Mouse (Mus musculus): ENCODE data around the gene Sec31b.

Gene Sec31b

DNA sequence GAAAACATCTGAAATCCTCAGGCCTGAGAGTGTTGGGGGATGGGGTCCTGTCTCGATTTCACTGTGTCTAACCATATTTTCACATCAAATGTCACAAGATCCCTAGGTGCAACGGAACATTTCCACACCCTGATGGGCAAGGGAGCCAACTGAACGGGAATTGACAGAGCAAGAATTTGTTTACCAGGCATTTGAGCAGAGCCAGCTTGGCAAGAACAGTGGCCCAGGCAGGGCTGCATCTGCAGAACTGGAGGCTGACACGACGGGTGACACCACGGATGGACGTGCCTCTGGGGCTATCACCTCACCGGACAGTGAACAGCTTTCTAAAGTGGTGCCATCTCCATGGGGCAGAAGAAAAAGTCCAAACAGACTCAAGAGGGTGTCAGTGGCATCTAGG lies 8.2 kb downstream of the Sec31b start:
- intact Hi-C loops (cut with DNase I) = no loop called here

DNA sequence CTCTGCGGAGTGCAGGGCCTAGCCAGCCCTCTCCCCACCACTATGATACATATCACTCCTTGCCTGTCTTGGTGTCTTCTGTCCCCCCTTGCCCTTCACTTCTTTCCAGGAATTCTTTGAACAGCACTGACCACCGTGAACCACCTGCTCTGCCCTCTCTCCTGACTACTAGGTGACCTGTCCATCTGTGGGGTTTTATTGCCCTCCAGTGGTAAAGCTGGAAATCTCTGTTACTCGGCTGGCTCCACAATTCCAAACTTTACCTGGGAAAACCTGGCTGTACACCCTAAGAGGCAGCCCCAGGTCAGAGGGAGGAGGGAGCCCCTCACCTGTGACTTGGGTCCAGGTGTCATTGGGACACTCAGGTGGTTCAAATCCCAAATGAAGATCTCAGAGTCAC lies 10.3 kb downstream of the Sec31b start:
- intact Hi-C loops (cut with DNase I) = no loop called here

DNA sequence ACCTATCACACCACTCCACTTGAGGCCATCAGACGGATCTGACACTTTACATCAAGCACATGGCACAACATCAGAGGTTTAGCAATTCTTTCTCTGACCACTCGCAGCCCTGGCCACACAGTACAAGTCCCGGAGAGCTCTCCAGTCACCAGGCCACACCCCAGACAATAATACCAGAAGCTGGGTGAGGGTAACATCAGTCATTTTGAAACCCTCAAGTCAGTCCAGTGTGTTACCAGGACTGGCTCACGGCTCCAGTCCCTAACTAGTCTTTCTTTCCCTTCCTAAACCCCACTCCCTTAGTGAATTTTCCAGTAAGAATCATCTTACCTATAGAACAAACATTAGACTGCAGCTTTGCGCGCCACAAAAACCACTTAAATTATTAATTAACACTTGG lies 15.6 kb downstream of the Sec31b start:
- intact Hi-C loops (cut with DNase I) = loop anchor here (5.0 kb wide), 1 partner anchor 53 kb away; no protein-coding TSS in a partner anchor

DNA sequence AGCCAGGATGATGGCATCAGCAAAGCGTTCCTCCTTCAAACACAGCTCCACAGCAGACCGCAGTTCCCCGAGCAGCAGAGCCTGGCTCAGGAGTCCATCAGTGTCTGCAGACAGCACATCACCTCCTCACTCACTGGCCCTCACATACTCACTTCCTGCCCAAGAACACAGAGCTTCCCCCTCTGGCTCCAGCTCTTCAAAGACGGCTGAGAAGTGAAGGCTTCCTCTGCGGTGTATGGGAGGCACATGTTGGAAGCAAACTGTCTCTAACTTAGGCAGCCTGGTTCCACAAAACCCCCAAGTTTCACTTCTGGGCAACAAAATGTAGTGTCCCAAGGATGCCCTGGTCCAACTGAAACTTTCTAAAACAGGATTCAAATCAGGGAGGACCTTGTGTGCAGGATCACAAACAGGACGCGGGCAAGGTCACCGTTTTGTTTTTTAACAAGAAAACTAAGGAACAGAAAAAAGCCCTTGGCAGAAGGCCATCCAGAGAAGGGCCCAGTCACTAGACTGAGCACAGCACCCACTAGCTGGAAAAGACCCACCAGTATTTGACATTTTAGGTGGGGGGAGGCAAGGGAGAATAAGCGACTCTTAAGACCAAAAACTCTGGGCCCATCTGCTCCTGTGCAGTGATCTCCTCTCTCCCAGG lies 20.0 kb downstream of the Sec31b start:
- intact Hi-C loops (cut with DNase I) = no loop called here

DNA sequence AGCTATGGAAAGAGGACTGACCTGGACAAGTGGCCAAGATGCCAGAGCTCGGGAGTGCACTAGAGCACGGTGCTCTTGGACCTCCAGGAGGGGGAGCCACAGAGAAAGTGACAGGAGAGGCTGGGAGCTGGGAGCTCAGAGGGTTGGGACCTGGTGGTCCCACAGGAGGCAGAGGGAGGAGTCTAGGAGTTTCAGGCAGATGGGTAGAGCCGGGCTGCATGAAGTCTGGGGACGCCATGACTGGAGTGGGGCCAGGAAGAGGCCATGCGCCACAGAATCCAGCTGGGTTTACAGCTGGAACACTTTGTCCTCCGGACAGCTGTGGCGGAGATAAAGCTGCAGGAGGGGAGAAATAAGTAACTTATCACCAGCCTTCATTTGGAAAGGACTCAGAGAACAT lies 26.5 kb downstream of the Sec31b start:
- intact Hi-C loops (cut with DNase I) = no loop called here

DNA sequence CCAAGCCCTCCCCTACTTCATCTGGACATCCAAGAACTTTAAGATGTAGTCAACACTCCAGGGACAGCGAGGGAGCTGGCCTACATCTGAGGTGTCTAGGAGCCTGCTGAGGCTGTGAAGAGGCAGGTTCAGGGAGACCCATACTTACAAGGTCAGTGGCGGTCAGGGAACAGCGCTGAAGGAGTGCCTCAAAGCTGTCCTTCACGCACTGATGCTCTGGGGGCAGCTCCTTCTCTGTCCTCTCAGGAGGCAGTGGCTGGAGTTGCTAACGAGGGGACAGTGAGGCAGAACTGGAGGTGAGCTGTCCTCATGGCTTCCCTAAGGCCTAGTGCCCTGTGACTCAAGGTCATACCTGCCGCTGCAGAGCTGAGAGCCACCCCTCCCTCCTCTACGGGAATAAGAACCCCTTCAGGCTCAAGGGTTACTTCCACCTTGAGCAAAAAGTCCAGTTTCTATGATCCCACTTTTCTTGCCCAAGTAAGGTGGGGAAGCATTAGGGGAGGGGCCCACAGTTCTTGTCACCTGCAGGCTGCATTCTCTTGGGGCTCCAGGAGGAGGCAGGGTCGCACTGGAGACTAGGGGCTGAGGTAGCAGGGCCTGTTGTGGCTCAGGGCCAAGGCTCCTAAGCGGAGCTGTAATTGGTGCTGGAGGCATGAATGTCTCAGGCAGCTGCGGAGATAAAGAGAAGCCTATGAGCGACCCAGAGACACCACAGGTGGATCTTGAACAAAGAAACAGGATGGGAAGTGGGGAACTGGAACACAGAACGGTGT lies 27.5 kb downstream of the Sec31b start:
- intact Hi-C loops (cut with DNase I) = no loop called here

DNA sequence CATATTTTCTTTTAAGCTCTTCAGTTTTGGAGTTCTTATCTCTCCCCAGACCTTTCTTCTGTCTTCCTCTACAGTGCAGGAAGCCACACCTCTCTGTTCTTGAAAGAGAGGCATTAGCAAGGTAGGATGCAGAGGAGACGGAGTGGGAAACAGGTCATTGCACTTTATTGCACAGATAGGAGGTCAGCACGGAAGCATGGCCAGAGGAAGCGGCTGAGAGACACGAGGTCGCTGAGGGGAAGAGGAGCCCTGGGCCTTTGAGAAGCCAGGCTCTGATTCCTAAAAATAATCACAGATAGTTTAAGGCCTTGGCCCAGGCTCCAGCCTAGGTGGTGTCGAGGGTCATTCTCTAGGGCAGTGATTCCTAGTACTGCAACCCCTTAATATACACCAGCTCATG lies 29.9 kb downstream of the Sec31b start:
- intact Hi-C loops (cut with DNase I) = no loop called here

DNA sequence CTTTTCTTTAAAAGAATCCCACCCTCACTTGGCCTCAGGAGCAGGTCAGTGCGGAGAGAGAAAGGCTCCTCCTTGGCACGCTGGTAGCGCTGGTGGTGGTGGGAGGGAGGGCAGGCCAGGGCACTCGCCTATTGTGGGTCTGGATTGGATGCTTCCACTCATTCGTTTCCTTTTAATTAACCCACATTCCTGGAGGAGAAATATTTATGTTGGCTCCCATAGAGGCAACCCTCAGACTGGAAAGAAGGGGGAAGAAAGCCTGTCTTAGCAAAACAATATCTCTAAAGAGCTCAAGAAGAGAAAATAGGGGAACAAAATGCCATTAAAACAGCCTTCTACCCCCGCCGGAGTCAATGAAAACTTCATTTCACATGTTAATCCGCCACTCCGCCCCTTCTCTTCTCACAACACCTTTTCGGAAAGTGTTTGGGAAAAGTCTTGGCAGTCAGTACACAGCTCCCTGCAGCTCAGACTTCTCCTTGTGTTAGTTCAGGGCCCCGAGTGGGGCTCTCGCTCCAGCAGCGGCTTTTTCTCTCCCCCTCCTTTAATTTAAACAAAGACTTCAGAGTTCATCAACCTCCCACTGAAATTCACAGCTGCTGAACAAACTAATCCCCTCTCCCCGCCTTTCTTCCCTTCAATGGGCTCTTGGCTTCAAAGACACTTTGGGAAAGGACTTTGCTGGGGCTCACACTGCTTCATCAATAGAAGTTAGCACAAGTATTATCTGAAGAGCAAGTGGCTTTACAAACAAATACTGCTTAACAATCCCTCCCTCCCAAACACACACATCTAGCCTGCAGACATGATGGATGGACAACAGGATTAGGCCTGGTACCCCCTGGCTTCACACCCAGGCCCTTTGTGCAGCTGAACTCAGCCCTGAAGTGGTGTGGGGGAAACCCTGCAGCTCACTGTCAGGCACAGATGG lies 30.9 kb downstream of the Sec31b start:
- intact Hi-C loops (cut with DNase I) = no loop called here

DNA sequence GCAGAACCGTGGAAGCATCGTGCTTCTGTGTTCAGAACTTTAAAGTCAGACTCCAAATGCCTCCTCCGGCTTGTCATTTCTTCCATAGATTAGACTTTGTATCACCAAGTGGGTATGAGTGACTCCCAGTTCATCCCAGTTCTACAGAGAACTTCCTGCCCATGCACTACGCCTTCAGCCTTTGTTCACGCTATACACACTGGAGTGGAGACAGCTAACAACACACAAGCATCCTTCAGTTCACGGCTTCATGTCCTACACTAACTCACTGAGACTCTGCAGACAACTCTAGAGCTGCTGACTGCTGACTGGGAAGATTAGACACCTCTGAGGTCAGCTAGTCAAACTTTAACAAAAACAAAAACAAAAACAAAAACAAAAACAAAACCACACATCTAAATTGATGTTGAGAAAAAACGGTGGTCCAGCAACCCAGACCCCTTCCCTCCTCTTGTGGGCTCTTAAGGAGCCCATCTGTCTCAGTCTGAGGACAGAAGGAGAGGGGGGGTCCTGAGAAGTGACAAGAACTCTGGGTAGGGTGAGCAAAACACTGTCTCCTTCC lies 31.7 kb downstream of the Sec31b start:
- intact Hi-C loops (cut with DNase I) = no loop called here

DNA sequence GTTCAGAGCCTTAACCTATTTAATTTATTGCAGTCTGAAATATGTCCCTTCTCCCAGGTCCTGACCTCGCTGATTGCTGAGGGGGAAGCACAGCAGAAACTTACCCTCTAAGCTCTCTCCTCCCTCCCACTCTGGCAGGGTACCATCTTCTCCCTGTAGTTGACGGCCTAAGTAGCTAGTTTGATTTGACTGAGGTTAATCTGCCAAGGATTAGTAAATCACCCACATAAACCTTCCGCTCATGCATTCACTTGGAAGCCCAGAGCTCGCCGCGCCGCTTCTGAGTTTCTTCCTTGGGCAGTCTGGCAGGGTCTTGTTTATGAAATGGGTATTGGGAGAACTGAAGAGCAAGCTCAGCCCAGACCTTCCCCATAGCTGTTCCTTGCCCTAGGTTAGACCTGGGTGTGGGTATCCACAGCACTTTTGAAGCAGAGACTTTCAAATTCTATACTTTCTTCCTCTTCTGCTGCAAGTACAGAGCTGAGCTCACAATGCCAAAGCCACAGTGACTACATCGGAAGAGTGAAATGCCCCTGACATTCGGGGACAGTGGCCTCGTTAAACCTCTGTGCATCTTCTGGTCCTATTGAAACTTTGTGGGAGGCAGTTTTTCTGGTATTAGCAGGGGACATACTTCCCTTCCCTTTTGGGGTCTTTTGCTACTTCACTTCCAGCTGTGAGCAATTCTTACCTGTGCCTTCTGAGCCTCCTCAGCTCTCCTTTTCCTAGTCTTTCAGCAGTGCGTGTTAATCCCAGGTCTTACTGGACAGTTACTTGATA lies 32.4 kb downstream of the Sec31b start:
- intact Hi-C loops (cut with DNase I) = no loop called here

DNA sequence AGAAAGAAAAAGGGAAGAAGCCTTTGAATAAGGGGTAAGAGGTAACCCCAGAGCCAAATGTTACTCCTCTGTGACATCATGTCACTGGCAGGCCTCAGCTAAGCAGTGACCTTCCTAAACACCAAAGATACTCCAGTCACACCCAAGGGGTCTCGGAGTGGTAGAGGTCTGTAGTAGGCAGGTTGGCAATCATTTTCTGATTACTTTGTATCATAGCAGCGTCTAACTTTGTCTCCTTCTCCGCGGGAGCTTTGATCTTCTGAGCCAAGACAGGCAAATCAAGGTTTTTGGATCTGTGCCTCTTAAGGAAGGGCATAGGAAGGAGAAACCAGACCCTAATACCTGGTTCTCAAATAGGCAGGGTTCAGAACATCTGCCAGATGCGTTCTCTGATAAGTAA lies 33.1 kb downstream of the Sec31b start:
- intact Hi-C loops (cut with DNase I) = no loop called here

DNA sequence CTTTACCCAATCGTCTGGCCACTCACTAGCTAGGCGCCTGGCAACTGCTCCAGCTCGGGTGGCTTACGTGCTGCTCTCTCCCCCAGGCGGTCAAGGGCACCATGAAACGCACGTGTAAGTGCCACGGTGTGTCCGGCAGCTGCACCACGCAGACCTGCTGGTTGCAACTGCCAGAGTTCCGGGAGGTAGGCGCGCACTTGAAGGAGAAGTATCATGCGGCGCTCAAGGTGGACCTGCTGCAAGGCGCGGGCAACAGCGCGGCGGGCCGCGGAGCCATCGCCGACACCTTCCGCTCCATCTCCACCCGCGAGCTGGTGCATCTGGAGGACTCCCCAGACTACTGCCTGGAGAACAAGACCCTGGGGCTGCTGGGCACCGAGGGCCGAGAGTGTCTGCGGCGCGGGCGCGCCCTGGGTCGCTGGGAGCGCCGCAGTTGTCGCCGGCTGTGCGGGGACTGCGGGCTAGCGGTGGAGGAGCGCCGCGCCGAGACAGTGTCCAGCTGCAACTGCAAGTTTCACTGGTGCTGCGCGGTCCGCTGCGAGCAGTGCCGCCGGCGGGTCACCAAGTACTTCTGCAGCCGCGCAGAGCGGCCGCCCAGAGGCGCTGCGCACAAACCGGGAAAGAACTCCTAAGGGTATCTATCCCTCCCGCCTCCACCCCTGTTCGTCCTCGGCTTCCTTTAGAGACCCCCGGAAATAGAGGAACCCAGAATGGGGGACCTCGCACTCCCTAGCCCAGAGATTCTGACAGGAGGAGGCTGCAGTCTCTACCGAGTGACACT lies 34.0 kb downstream of the Sec31b start:
- intact Hi-C loops (cut with DNase I) = no loop called here

DNA sequence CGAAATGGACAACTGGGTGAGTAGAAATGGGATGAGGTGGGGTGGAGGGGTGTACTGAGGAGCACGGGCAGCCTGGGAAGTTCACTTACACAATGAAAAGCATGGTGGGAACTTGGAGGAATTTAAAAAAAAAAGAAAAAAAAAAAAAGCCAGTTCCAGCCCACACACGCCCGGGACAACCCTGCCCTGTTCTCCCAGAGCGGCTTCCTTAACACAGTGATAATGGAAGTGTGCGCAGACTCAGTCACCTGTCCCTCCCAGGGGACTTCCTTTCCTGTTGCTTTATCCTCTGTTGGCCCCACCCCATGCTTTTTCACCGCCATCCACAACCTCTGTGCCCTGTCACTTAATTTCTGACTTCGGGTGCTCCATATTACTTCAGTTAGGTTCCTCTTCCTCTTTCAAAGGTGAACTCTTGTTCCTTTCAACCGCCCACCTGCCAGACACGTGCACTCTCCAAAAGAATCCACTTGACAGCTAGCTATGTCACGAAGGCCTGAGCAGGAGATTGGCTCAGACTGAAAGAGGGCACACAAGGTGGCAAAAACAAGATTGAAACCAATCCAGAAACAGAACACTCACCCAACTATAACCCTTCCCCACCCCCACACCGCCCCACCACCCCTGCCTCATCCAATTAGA lies 35.0 kb downstream of the Sec31b start:
- intact Hi-C loops (cut with DNase I) = no loop called here

DNA sequence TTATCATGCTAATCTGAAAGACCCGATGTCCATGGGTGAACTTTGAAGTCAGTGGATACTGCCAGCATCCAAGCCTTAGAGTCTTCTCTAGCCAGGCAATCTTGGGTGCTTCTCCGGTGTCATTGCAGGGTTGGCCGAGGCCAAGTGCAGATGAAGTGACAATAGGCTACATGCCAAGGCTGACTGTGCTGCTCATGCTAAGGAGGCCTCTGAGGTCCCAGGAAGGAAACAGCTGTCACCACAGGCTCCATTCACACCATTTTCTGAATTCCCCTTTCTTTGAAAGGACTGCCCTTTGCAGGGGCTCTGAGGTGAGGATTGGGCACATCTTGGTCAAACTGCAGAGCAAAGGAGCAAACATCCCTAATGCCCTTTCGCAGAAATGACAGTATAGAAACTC lies 42.9 kb downstream of the Sec31b start:
- intact Hi-C loops (cut with DNase I) = loop anchor here (5.0 kb wide), 1 partner anchor 300 kb away; no protein-coding TSS in a partner anchor

DNA sequence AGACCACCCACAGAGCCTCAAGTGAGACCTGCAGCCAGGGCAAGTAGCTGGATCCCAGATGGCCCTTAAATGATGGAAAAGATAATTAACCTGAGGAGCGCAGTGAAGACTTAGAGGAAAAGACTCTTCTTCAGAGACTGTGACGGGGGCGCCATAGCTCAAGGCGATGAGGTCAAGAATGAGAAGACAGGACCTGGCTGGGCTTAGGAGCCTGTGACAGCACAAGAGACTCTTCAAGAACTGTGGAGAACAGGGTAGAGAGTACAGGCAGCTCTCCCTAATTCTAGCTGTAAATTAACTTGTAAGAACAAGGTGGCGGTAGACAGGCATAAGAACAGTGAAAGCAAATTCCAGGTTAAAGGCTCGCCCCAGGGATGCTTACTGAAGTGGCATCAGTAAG lies 43.7 kb downstream of the Sec31b start:
- intact Hi-C loops (cut with DNase I) = loop anchor here (5.0 kb wide), 1 partner anchor 300 kb away; no protein-coding TSS in a partner anchor

DNA sequence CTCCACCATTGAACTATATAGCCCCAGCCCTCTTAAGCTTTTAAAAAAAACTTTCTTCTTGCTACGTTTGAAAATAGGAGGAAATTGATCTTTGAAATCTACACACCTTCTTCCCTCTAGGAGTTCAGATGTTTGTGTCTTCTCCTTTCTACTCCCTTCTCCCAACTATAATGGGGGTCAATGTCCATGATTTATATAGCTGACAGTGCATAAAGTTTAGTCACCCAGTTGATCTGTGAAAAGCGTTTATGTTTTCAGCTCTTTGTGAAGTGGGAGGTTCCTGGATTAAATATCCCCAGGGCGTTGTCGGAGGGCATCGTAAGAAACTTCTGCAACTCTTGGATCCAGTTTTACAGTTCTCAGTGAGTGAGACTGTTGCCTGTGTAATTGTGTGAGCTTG lies 45.4 kb downstream of the Sec31b start:
- intact Hi-C loops (cut with DNase I) = loop anchor here (5.0 kb wide), 1 partner anchor 302 kb away; no protein-coding TSS in a partner anchor

DNA sequence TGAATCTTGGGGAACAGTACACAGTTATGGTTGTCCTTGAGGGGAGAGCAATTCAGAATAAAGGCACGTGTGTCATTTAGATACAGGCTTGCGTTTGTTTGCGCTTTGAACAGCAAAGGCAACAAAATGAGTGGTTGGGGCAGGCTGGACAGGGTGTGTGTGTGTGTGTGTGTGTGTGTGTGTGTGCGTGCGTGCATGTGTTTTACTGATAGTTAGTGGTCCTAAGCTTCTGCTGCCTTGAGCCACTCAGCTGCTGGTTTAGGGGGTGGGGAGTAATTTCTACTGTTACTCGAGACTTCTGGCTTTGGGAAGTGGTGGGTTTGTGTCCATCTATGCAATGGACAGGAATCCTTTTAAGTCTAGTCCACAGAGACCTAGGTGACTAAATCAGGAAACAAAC lies 46.7 kb downstream of the Sec31b start:
- intact Hi-C loops (cut with DNase I) = no loop called here

DNA sequence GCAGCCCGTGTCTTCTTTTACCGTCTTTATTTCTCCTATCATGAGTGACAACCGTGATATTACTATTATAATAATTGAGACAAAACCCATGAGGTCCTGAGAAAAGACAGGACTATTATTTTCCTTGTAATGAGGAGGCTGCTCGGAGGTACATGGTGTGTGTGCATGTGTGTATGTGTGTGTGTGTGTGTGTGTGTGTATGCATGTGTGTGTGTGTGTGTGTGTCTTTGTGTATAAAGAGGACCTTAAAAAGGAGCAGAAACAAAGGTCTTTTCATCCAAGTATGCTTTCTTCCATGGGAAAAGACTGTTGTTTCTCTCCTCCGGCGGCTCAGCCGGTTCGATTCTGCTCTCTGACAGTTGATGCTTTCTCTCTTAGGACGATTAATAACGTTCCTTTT lies 48.7 kb downstream of the Sec31b start:
- intact Hi-C loops (cut with DNase I) = no loop called here

DNA sequence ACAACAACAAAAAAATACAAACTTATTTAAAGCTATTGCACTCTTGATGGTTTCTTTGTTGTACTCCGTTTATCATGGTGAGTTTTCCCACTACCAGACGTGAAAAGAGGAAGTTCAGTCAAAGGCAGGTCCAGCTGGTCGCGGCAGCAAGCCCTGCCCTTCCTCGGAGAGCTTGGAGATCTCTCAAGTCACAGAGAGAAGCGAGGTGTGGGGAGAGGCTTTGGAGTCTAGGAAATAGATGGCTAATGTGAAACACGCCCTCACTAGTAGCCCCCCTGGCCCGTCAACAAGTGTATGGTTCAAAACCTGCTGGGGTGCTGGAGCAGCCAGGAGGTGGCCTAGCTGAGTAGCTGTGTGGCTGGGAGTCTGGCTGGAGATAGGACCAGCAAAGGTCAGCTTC lies 49.2 kb downstream of the Sec31b start:
- intact Hi-C loops (cut with DNase I) = no loop called here

Measured in adrenal gland (tissue).